Mouse (Mus musculus): ENCODE measurements around the gene Ckm. TPM values are rescaled to one million over a fixed set of nuclear protein-coding genes. Genes with fewer than 3 reads are reported as not detected.

Ckm gene
- total RNA-seq, 2 experiments from 2014 or later = 37,777 to 44,473 TPM

GRCm38 (mm10) chr7:19466602-19467145 lies 62.1 kb downstream of the Ckm start:
- DNase-seq = no peak

- DNase-seq = no peak
Observed at GRCm38 (mm10) chr7:19467638-19468037, 63.1 kb downstream of the Ckm start.

GRCm38 (mm10) chr7:19468279-19468678 lies 63.7 kb downstream of the Ckm start:
- DNase-seq = no peak

- no peak for DNase-seq
Observed at GRCm38 (mm10) chr7:19469404-19469803, 64.8 kb downstream of the Ckm start.

- no peak for DNase-seq
Observed at GRCm38 (mm10) chr7:19470308-19470707, 65.7 kb downstream of the Ckm start.

- DNase-seq = no peak
Observed at GRCm38 (mm10) chr7:19472403-19472802, 67.8 kb downstream of the Ckm start.

Small RNAs within 50 kb of the gene (microRNA-seq; reads per million reads assigned to microRNA genes)
- gene Mir343 (ENCODE audit: borderline replicate concordance in 2 of 2) = 0 reads per million in 2 experiments

Other genes starting within 250 kb of the Ckm start
- gene Gipr, start 238.6 kb upstream of the Ckm start, total RNA-seq (2021) = not detected
- gene Eml2, start 228.4 kb upstream of the Ckm start, total RNA-seq (2021) = 1 to 10 TPM; 8.4 to 9.4 TPM
- 1 to 10 TPM; 1.7 to 2.4 TPM for gene Gpr4, start 192.2 kb upstream of the Ckm start, total RNA-seq (2021)
- gene Opa3, start 176.4 kb upstream of the Ckm start, total RNA-seq (2021) = 10 to 100 TPM; 39.4 to 41.3 TPM
- 10 to 100 TPM; 16.3 to 18.0 TPM for gene Vasp, start 133.0 kb upstream of the Ckm start, total RNA-seq (2021)
- not detected for gene Ppm1n, start 124.7 kb upstream of the Ckm start, total RNA-seq (2021)
- 100 to 1,000 TPM; 943 to 950 TPM for gene Rtn2, start 122.2 kb upstream of the Ckm start, total RNA-seq (2021)
- under 1 TPM; 0.43 to 0.64 TPM for gene Fosb, start 94.7 kb upstream of the Ckm start, total RNA-seq (2021)
- gene Ercc1, start 60.0 kb upstream of the Ckm start, total RNA-seq (2021) = 10 to 100 TPM; 21.5 to 25.4 TPM
- 10 to 100 TPM in 1 of 2 experiments, 1 to 10 TPM in 1; 8.5 to 10.1 TPM for gene Cd3eap, start 45.3 kb upstream of the Ckm start, total RNA-seq (2021)
- gene Ppp1r13l, start 45.0 kb upstream of the Ckm start, total RNA-seq (2021) = 1 to 10 TPM; 2.6 TPM
- gene Ercc2, start 22.8 kb upstream of the Ckm start, total RNA-seq (2021) = 1 to 10 TPM; 7.8 to 8.8 TPM
- gene Klc3, start 672 bp upstream of the Ckm start, total RNA-seq (2021) = under 1 TPM in 1 of 2 experiments, not detected in 1; 0.43 TPM
- 10 to 100 TPM; 13.2 to 13.8 TPM for gene Mark4, start 54.0 kb downstream of the Ckm start, total RNA-seq (2021)
- gene Exoc3l2, start 58.6 kb downstream of the Ckm start, total RNA-seq (2021) = under 1 TPM; 0.56 to 0.67 TPM
- 1 to 10 TPM; 1.7 to 1.9 TPM for gene Bloc1s3, start 103.6 kb downstream of the Ckm start, total RNA-seq (2021)
- gene Trappc6a, start 103.6 kb downstream of the Ckm start, total RNA-seq (2021) = 10 to 100 TPM in 1 of 2 experiments, 1 to 10 TPM in 1; 8.8 to 10.6 TPM
- gene Nkpd1, start 113.1 kb downstream of the Ckm start, total RNA-seq (2021) = not detected
- 10 to 100 TPM; 34.5 to 38.6 TPM for gene Ppp1r37, start 158.3 kb downstream of the Ckm start, total RNA-seq (2021)
- under 1 TPM; 0.28 to 0.40 TPM for gene Zfp296, start 172.5 kb downstream of the Ckm start, total RNA-seq (2021)
- gene Gemin7, start 172.8 kb downstream of the Ckm start, total RNA-seq (2021) = 10 to 100 TPM; 58.1 to 58.5 TPM
- gene Clasrp, start 199.7 kb downstream of the Ckm start, total RNA-seq (2021) = 10 to 100 TPM; 11.2 to 12.4 TPM
- 1 to 10 TPM; 4.4 to 5.8 TPM for gene Relb, start 224.7 kb downstream of the Ckm start, total RNA-seq (2021)

Measured in gastrocnemius, postnatal 25 days (tissue).